Mouse (Mus musculus): ENCODE measurements around the gene Foxs1. TPM values are rescaled to one million over a fixed set of nuclear protein-coding genes. Genes with fewer than 3 reads are reported as not detected.

The Foxs1 gene
- polyA plus RNA-seq, 1 experiment from 2014 or later, result 2.9 TPM

GRCm38 (mm10) chr2:152931456-152932160 is 1.4 kb downstream of the Foxs1 start:
- H3K4me1 ChIP-seq (ENCODE audit: control insufficient read depth, insufficient read depth, low read length), result no peaks in the 10 kb centered on the region
- no peak overlapping the region for H3K4me3 ChIP-seq (ENCODE audit: low read depth, low read length)
- no peak overlapping the region for H3K9ac ChIP-seq (replicated peaks; ENCODE audit: low read depth, low read length)
- H3K36me3 ChIP-seq (ENCODE audit: control insufficient read depth, insufficient read depth, low read length), result no peaks in the 10 kb centered on the region
- WGBS, result 73% methylated on average over 12 of the region's 12 CpGs
- H3K9me3 ChIP-seq (ENCODE audit: control insufficient read depth, low read length), result no peaks in the 10 kb centered on the region
- no peaks in the 10 kb centered on the region; the same call in 1 of the 2 replicates for H3K27me3 ChIP-seq (ENCODE audit: control insufficient read depth, insufficient read depth, low read length)
- no peak for ATAC-seq (ENCODE audit: low read depth)
- no peak overlapping the region for H3K27ac ChIP-seq (ENCODE audit: low read depth, low read length)
- no peak overlapping the region for H3K4me2 ChIP-seq (ENCODE audit: low read depth, low read length)

GRCm38 (mm10) chr2:152930276-152930675 is 2.7 kb downstream of the Foxs1 start:
- WGBS, result 58% methylated on average over 2 of the region's 2 CpGs
- no peak overlapping the region for H3K4me3 ChIP-seq (ENCODE audit: low read depth, low read length)
- H3K27ac ChIP-seq (ENCODE audit: low read depth, low read length), result no peak overlapping the region
- no peaks in the 10 kb centered on the region for H3K36me3 ChIP-seq (ENCODE audit: control insufficient read depth, insufficient read depth, low read length)
- ATAC-seq (ENCODE audit: low read depth), result no peak
- H3K4me2 ChIP-seq (ENCODE audit: low read depth, low read length), result no peak overlapping the region
- no peak overlapping the region for H3K9ac ChIP-seq (replicated peaks; ENCODE audit: low read depth, low read length)
- H3K27me3 ChIP-seq (ENCODE audit: control insufficient read depth, insufficient read depth, low read length), result no peaks in the 10 kb centered on the region
- no peaks in the 10 kb centered on the region for H3K4me1 ChIP-seq (ENCODE audit: control insufficient read depth, insufficient read depth, low read length)
- no peaks in the 10 kb centered on the region for H3K9me3 ChIP-seq (ENCODE audit: control insufficient read depth, low read length)

- no peak overlapping the region for H3K27ac ChIP-seq (ENCODE audit: low read depth, low read length)
- WGBS, result 73% methylated on average over 3 of the region's 3 CpGs
- H3K4me3 ChIP-seq (ENCODE audit: low read depth, low read length), result no peak overlapping the region
- no peak for ATAC-seq (ENCODE audit: low read depth)
- H3K4me1 ChIP-seq (ENCODE audit: control insufficient read depth, insufficient read depth, low read length), result no peaks in the 10 kb centered on the region
- H3K9ac ChIP-seq (replicated peaks; ENCODE audit: low read depth, low read length), result no peak overlapping the region
- no peaks in the 10 kb centered on the region for H3K9me3 ChIP-seq (ENCODE audit: control insufficient read depth, low read length)
- H3K27me3 ChIP-seq (ENCODE audit: control insufficient read depth, insufficient read depth, low read length), result no peaks in the 10 kb centered on the region
- H3K36me3 ChIP-seq (ENCODE audit: control insufficient read depth, insufficient read depth, low read length), result no peaks in the 10 kb centered on the region
- no peak overlapping the region for H3K4me2 ChIP-seq (ENCODE audit: low read depth, low read length)
Observed at GRCm38 (mm10) chr2:152928988-152929370, 4.0 kb downstream of the Foxs1 start.

- Histone ChIP-seq H3K4me2 (ENCODE audit: low read depth, low read length) (no peak overlapping the region), H3K9me3 (ENCODE audit: control insufficient read depth, low read length) (no peaks in the 10 kb centered on the region), H3K36me3 (ENCODE audit: control insufficient read depth, insufficient read depth, low read length) (no peaks in the 10 kb centered on the region), H3K9ac (replicated peaks; ENCODE audit: low read depth, low read length) (no peak overlapping the region), H3K27me3 (ENCODE audit: control insufficient read depth, insufficient read depth, low read length) (no peaks in the 10 kb centered on the region), H3K4me1 (ENCODE audit: control insufficient read depth, insufficient read depth, low read length) (no peaks in the 10 kb centered on the region), H3K4me3 (ENCODE audit: low read depth, low read length) (no peak overlapping the region), H3K27ac (ENCODE audit: low read depth, low read length) (no peak overlapping the region)
- 55% methylated on average over 14 of the region's 14 CpGs for WGBS
- no peak for ATAC-seq (ENCODE audit: low read depth)
Observed at GRCm38 (mm10) chr2:152928219-152928987, 4.6 kb downstream of the Foxs1 start.

- Histone ChIP-seq H3K4me3 (ENCODE audit: low read depth, low read length) (no peak overlapping the region), H3K27me3 (ENCODE audit: control insufficient read depth, insufficient read depth, low read length) (no peaks in the 10 kb centered on the region), H3K4me1 (ENCODE audit: control insufficient read depth, insufficient read depth, low read length) (no peaks in the 10 kb centered on the region), H3K9ac (replicated peaks; ENCODE audit: low read depth, low read length) (no peak overlapping the region), H3K9me3 (ENCODE audit: control insufficient read depth, low read length) (no peaks in the 10 kb centered on the region), H3K27ac (ENCODE audit: low read depth, low read length) (no peak overlapping the region), H3K4me2 (ENCODE audit: low read depth, low read length) (no peak overlapping the region), H3K36me3 (ENCODE audit: control insufficient read depth, insufficient read depth, low read length) (no peaks in the 10 kb centered on the region)
- ATAC-seq (ENCODE audit: low read depth), result no peak
- 78% methylated on average over 5 of the region's 5 CpGs for WGBS
Observed at GRCm38 (mm10) chr2:152927371-152927770, 5.6 kb downstream of the Foxs1 start.

- Histone ChIP-seq H3K9me3 (ENCODE audit: control insufficient read depth, low read length) (no peaks in the 10 kb centered on the region), H3K4me1 (ENCODE audit: control insufficient read depth, insufficient read depth, low read length) (no peaks in the 10 kb centered on the region), H3K27ac (ENCODE audit: low read depth, low read length) (no peak overlapping the region), H3K27me3 (ENCODE audit: control insufficient read depth, insufficient read depth, low read length) (no peaks in the 10 kb centered on the region), H3K36me3 (ENCODE audit: control insufficient read depth, insufficient read depth, low read length) (no peaks in the 10 kb centered on the region), H3K4me3 (ENCODE audit: low read depth, low read length) (no peak overlapping the region), H3K4me2 (ENCODE audit: low read depth, low read length) (no peak overlapping the region), H3K9ac (replicated peaks; ENCODE audit: low read depth, low read length) (no peak overlapping the region)
- 75% methylated on average over 9 of the region's 9 CpGs for WGBS
- no peak for ATAC-seq (ENCODE audit: low read depth)
Observed at GRCm38 (mm10) chr2:152926896-152927295, 6.1 kb downstream of the Foxs1 start.

GRCm38 (mm10) chr2:152925189-152925872 is 7.7 kb downstream of the Foxs1 start:
- no peaks in the 10 kb centered on the region for H3K27me3 ChIP-seq (ENCODE audit: control insufficient read depth, insufficient read depth, low read length)
- no peak overlapping the region for H3K27ac ChIP-seq (ENCODE audit: low read depth, low read length)
- H3K9me3 ChIP-seq (ENCODE audit: control insufficient read depth, low read length), result no peaks in the 10 kb centered on the region
- no peaks in the 10 kb centered on the region for H3K36me3 ChIP-seq (ENCODE audit: control insufficient read depth, insufficient read depth, low read length)
- peak; percentile 14; the same call in 1 of the 2 replicates for ATAC-seq (ENCODE audit: low read depth)
- H3K4me1 ChIP-seq (ENCODE audit: control insufficient read depth, insufficient read depth, low read length), result no peaks in the 10 kb centered on the region
- 68% methylated on average over 11 of the region's 11 CpGs for WGBS
- H3K4me2 ChIP-seq (ENCODE audit: low read depth, low read length), result no peak overlapping the region
- no peak overlapping the region for H3K4me3 ChIP-seq (ENCODE audit: low read depth, low read length)
- H3K9ac ChIP-seq (replicated peaks; ENCODE audit: low read depth, low read length), result no peak overlapping the region

- H3K4me3 ChIP-seq (ENCODE audit: low read depth, low read length), result no peak overlapping the region
- WGBS, result 88% methylated on average over 5 of the region's 5 CpGs
- H3K4me2 ChIP-seq (ENCODE audit: low read depth, low read length), result no peak overlapping the region
- no peaks in the 10 kb centered on the region for H3K36me3 ChIP-seq (ENCODE audit: control insufficient read depth, insufficient read depth, low read length)
- H3K27me3 ChIP-seq (ENCODE audit: control insufficient read depth, insufficient read depth, low read length), result no peaks in the 10 kb centered on the region
- no peak for ATAC-seq (ENCODE audit: low read depth)
- H3K9ac ChIP-seq (replicated peaks; ENCODE audit: low read depth, low read length), result no peak overlapping the region
- H3K9me3 ChIP-seq (ENCODE audit: control insufficient read depth, low read length), result no peaks in the 10 kb centered on the region
- H3K27ac ChIP-seq (ENCODE audit: low read depth, low read length), result no peak overlapping the region
- H3K4me1 ChIP-seq (ENCODE audit: control insufficient read depth, insufficient read depth, low read length), result no peaks in the 10 kb centered on the region
Observed at GRCm38 (mm10) chr2:152924543-152924942, 8.5 kb downstream of the Foxs1 start.

- Histone ChIP-seq H3K4me3 (ENCODE audit: low read depth, low read length) (no peak overlapping the region), H3K27me3 (ENCODE audit: control insufficient read depth, insufficient read depth, low read length) (no peaks in the 10 kb centered on the region), H3K4me2 (ENCODE audit: low read depth, low read length) (no peak overlapping the region), H3K9ac (replicated peaks; ENCODE audit: low read depth, low read length) (no peak overlapping the region), H3K9me3 (ENCODE audit: control insufficient read depth, low read length) (no peaks in the 10 kb centered on the region), H3K27ac (ENCODE audit: low read depth, low read length) (no peak overlapping the region), H3K36me3 (ENCODE audit: control insufficient read depth, insufficient read depth, low read length) (no peaks in the 10 kb centered on the region), H3K4me1 (ENCODE audit: control insufficient read depth, insufficient read depth, low read length) (no peaks in the 10 kb centered on the region)
- ATAC-seq (ENCODE audit: low read depth), result no peak
- 64% methylated on average over 8 of the region's 8 CpGs for WGBS
Observed at GRCm38 (mm10) chr2:152924128-152924527, 8.9 kb downstream of the Foxs1 start.
